Mouse (Mus musculus) cerebellum, adult 8-10 months (tissue): ENCODE data around the gene Kcnj1.

Source experiments
- DNase-seq: peaks from one replicate; pipeline ENCODE4 v3.0.0; 2022

The Kcnj1 gene

DNA sequence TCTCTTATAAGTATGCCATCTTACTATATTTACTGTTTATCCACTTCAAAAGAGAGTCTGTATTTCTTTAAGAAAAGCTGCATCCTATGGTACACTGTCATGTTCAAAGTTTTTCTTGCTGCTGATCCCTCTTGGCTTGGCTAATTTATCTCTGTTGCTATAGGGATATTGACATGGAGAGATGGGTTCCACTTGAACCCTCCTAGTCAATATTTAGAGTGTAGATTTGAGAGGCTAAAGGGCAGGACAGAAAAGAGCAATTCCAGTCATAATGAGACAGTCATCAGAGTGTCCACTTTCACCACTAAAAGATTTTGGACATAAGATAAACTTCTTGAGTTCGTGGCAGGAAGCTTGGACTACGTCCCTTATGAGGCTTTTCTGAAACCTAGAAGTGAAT lies 27.9 kb downstream of the Kcnj1 start:
- DNase-seq: no peak

DNA sequence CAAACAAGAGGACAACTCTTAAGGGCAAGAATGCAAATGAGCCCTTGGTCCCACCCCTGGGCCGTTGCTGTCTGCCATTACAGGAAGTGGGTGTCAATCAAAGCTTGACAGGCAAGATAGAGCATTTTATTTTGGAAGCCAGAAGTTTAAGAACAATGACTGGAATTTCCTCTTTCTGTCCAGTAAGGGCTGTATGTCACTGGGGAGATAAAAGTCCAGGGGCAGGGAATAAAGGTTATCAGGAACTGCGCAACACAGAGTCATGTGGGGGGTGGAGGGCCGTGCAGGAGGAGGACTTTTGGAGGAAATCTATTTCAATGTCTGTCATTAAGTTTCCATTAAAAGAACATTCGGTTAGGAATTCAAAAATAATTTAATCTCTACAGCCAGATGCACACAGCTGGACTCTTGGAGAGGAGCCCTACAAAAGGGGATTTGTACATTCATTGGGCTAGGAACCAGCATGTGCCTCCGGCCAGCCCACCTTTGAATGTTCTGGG lies 28.4 kb downstream of the Kcnj1 start:
- DNase-seq: no peak

DNA sequence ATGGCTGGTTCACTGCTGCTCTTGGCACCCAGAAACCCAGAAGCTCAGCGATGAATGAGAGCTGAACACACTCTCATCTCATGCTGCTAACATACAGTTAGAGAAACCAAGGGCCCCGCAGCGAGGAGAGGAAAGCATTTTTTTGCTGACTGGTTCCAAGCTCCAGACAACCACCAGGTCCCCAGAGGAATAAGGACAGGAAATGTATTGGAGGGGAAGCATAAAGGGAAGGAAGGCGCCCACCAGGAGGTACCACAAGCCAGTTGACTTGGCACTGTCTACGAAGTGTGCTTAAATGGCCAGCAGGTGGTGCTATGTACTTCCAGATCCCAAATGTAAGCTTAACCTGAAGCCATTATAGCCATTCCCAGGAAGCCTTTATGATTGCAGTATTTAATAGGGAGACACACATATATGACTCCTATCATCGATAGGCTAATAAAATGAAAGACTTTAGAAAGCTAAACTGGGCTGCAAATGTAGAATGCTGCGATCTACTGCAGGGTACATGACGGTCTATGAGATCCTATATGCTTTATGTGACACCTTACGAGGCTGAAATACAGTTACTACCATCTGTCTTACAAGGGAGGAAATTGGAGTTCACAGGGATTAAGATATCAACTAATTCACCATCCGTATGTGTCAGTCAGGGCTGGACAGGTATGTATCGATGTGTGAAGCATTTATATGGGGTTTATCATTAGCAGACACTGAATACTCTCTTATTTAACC lies 33.1 kb downstream of the Kcnj1 start:
- DNase-seq: peak; percentile 35

DNA sequence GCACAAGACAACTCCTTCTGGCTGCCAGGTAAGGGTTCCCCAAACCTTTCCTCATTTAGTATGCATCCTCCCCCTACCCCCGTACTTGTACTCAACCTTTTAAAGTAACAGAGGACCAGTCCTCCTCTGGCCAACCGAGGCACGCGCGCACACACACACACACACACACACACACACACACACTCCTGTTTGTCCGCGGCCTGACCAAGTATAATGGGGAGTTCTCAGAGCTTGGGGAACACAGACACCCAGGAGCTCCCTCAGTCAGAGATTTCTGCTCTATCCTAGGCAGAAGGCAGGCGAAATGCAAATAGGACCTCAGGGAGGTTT lies 36.4 kb downstream of the Kcnj1 start:
- DNase-seq: no peak

DNA sequence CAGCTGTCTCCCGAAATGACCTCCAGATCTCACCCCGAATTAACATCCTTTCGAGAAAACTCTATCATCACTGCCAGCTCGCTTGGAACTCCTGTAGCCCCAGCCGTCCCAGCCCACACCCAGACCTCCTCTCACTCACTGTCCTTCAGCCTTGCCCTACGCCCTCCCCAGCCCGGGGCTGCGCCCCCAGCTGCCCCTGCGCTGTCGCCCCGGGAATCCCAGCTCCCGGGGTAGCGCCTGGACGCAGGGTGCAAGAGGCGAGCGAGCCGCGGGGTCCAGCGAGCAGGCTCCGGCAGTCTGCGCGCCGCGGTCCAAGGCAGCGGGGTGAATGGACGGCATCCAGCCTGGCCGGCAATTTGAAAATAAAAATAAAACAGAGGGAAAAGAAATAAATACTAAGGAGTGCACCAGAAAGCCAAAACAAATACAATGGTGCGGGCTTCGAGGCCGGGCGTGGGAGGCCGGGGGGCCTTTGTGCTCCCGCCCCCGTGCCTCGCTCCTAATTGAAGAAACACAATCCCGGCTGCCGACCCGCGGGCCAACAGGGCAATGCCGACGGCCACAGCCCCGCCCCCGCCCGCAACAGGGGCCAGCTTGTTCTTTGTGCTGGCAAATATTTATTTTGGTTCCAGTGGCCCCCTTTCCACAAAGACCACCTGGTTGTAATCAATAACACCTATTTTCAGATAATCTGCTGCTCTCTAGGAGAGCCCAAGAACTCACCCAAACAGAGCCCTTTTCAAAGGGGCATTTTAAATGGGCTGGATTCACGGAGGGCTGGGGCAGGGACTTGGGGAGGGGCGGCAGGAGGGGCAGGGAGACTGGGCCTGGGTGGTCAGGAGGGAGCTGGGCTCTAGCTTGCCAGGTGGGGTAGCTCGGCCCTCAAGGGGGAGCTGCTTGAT lies 37.0 kb downstream of the Kcnj1 start:
- no peak for DNase-seq

DNA sequence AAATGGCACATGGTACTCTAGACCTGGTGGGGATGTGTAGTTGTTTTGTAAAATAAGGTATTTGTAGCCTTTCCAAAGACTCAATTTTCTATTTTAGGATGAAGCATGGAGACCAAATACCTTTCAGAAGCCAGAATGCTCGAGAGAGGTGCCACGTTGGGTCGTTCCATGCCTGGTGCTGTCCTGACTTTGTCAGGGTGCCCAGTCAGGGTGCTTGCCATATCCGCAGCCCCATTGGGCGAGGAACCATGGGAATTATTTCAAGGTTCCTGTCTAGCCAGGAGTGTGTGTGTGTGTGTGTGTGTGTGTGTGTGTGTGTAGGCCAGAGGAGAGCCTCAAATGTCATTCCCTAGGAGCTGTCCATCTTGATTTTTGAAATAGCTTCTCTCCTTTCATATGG lies 38.4 kb downstream of the Kcnj1 start:
- DNase-seq: no peak

DNA sequence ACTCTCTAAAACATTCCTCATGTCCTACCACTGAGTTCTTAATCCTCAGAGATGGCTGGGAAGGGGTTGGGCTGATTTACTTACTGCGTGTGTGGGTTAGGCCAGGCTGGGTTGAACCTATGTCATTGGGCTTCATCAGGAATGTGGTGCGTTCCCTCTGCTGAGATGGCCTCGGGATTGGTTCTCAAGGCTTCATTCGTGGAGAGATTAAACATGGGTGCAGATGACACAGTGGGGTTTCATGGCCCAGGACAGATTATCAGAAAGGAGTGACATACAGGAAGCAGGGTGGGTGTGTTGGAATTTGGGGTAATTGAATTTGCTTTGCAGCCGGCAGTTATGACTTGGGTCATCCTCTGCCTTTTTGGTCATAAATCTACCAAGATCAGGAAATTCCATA lies 39.2 kb downstream of the Kcnj1 start:
- no peak for DNase-seq

DNA sequence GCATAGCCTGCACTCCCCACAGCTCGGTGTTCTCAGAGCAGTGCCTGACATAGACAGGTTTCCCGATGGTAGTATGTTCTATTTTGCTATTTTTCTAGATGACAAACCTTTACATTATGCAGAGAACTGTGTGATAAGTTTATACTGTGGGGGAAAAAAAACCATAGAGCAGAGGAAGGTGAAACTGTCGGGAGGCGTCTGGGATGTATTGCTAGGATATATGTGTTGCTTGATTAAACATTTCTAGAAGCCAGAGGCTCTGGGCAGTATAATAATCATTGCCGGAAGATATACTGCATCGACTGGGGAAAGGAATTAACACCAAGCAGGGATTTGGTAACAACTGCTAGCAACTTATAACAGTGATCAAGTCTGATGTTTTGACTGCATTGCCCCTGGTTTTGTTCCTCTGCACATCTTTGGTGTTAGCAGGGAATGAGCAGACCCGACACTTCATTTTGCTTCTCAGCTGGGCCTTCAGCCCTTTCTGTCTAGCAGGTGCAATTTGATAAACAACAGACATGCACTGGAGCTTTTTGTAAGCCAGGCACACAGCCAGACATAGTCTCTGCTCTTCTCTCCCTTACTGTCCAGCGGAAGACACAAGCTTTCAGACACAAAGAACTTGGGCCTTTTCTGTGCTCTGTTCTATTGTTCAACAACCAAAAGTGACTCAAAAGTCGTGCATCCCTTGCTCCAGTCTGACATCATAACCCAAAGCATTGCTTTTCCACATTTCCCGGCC lies 40.7 kb downstream of the Kcnj1 start:
- no peak for DNase-seq

DNA sequence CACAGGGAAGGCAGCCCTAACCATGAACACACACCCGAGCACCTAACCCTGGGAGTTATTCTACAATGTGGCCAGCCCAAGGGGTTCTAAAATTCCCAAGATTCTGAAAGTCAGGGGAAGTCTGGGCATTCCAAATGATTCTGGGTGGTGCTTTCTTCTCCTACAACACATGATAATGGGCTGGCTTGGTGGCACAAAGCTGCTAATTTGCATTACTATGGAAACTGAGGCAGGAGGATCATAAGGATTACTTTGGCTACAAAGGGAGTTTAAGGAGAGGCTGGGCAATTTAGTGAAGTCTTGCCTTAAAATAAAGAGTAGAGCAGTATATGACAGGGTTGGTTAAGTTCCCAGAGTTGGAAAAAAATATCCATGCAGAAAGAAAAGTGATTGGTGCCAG lies 42.7 kb downstream of the Kcnj1 start:
- no peak for DNase-seq

DNA sequence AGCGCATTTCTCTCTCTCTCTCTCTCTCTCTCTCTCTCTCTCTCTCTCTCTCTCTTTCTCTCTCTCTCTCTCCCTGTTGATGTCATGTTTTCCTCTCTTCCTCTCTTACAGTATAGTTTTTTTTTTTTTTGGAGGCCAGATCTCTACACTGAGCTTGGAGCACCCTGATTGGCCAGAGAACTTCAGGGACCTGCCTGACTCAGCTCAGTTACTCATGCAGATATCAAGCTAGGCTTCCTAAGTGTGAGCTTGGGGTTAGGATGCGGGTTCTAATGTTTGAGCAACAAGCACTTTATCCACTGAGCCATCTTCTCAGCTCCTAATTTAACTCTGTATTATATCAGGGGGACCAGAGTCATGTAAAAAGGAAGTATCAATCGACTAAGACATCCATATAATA lies 43.7 kb downstream of the Kcnj1 start:
- DNase-seq: no peak

DNA sequence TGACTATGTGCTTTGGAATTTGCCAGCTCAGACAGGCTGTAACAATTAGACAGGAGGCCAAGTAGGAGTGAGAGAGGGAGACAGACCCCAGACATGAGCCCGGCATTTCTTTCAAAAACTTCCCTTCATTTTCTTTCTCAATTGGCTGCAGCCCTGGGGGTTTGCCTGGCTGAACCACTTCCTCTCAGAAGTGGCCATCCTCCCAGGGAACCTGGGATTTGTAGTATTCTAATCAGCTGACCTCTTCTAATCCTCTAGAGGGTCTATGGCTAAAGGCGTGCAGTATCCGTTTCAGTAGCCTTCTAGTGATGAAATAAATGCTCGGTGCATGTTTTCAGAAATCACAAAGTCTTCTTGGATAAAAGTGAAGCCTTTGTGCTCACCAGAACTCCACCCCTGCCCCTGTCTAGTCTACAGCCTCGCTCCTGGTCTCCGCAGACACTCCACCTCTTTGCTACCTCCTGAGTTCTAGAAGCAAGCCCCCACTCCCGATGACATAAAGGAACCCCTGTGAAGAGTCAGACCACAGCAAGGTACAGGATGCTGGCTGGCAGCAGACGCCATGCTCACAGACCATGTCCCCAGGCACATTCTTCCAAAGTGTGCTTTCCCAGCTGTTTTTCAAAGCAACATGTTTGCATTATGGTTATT lies 45.3 kb downstream of the Kcnj1 start:
- no peak for DNase-seq

DNA sequence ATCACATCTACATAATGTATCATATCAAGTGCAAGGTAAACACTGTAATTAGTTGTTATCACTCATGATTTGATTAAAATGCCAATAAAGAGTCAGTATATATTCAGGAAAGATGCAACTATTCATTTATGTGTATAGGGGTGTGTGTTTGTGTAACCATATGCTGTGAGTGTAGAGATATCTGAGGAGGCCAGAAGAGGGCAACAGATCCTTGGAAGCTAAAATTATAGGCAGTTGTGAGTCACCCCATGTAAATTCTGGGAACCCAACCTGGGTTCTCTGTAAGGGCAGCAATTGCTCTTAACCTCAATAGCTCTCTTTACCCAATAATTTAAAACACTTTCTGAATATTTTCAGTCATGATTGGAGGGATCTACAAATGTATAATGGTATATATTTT lies 48.4 kb downstream of the Kcnj1 start:
- DNase-seq: no peak

DNA sequence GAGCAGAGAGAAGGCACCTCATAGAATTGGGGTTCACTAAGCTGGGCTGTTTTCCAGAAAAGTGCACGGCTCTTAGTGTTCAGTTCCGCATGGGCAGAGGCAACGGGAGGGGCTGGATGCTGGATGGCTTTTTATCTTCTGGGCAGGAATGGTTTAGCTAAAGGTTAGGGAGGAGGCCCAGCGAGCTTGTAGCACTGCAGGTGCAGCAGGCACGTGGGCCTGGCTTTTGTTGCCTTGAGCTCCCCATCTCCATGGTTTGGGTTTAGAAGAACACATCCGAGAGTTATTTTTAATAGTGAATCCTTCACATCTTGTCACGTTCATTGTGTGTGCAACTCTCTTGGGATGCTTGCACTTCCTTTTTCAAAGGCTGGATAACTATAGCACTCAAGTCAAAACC lies 53.0 kb downstream of the Kcnj1 start:
- DNase-seq: no peak

DNA sequence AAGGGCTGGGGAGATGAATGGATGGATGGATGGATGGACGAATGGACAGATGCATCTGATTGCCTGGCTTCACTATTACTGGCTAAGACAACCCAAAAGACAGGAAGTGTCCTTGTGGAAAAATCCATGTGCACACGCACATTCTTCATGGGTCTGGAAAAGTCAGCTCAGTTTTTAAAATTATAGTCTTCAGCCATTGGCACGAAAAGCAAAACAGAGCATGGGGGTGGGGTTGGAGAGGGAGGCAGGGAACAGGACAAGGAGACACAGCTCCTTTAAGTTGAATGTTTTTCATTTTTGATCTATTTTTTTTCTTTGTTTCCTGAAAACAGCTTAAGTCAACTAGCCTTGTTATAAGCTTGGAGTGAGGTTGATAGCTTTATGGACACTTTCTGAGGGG lies 58.8 kb downstream of the Kcnj1 start:
- DNase-seq: no peak

DNA sequence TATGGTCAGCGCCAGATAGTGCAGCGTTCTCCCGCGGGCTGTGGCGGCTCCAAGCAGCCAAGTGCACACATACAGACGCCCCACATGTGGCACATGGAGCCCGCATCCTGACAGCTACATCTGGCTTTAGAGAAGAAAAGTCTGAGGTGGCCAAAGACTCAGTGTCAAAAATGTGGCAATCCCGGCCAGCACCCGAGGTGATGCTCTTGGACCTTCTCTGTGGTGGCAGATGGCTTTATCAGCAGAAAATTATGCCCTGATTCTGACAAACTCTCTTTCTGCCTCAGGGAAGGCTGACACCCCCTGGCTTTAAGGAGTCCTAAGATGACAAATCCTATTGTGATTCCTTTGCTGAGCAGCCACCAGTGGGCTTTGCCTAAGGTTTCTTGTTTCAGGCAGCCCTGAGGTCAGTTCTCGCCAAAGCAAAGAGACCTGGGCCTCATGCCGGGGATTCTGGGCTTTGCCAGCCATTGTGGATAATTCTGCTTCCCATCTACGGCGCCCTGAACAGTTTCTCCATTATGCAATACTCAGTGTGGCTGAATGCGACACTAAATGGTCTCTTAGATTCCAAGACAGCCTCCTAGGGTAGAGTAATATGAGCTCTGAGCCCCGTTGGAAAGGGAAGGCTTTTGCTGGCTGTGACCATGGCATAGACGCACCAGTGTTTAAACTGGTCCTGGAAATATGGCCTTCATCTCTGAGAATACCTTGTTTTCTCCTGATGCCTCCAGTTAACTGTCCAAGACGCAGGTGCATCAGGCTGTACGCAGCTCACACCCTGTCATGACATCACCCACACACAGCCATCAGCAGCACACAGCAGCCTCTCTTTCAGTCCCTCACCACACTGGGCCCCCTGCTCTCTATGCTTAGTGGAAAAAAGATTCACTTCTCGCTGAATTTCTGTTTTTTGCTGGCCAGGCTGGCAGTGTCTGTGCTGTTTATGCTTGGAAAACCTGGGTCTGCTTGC lies 62.2 kb downstream of the Kcnj1 start:
- no peak for DNase-seq

DNA sequence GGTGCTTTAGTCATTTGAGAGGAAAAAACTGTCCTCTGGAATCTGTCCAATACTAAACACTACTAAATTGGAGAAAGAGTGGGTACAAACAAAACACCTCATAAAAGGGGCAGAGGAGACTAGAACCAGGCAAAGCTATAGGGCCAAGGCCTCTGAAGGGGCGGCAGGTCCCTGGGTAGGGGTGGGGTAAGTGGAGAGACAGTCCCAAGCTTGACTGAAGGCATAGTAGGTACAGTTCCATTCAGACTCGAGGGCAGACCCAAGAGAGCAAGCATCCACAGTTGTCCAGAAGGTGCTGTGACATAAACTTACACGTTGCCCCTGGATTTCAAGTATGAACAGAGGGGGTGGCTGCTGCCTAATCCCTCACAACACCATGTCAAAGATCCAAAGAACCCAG lies 70.8 kb downstream of the Kcnj1 start:
- DNase-seq: no peak

DNA sequence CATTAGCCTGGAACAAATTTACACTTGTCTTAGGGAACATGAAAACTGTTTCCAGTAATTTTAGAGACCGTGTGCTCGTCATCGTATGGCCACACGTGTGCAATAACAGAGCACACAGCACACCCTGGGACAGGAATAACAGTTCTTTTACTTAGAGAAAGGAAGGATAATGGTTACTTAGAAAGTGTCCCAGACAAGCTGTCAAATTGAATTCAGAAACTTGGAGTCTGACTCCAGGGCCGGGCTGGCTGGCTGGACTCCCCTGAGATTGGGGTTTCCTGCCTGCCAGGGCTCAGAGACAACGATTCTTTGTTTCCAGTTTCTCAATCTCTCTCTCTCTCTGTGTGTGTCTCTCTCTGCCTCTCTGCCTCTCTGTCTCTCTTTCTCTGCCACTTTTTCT lies 71.5 kb downstream of the Kcnj1 start:
- no peak for DNase-seq

DNA sequence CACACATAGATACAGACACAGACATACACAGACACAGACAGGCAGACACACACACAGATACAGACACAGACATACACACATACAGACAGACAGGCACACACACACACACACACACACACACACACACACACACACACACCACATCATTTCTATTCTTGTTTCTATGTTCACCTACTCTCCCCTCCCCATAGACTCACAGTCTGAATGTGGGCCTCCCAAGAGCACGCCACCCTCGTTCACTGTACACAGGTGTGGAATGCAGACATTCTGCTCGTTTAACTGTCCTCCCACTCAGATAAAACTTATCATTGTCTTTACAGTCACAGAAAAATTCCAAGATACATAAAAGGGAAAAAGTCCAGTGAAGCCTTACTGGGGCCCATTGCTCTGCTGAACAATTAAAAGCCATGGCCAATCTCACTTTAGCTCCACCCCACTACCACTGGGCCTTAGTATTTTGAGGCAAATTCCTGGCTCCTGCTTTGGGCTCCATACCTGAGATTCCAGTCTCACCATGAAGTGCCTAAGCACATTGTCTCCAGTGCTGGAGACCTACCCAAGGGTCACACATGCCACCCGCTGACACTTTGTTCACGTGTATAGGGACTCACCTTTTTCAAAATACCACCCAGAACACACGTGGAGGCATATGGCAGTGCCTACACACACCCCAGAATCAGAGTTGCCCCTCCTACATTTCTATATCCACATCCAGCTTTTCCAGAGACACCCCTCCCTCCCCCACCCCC lies 72.3 kb downstream of the Kcnj1 start:
- DNase-seq: no peak

DNA sequence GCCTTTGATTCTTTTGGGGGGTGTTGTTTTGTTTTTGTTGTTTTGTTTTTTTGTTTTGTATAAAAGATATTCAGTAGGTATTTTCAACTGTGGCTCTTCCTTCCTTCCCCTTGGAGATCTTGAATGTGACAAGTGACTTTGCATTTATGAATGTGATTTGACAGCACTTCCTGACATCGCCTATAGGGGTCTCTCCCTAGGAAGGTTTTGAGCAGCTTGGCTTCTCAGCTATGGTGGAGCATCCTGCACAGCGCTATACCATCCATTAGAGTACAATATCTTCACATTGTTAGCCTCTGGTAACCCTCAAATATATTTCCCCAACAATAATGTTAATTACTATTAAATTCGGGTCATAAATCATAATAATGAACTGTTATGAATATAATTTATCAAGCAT lies 73.5 kb downstream of the Kcnj1 start:
- no peak for DNase-seq

DNA sequence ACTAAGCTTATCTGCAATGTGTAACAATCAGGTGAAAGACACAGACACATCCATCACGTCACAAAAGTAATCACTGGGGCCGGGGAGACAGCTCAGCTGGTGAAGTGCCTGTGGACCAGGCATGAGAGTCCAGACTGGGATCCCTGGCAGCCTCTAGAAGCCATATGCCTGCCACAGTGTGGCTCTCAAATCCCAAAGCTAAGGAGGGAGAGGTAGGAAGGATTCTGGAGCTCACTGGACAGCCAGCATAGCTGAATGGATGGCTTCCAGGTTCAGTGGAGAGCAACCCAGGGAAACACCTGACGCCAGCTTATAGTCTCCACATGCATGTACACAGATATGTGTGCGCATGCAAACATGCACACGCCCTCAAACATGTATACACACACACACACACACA lies 76.5 kb downstream of the Kcnj1 start:
- DNase-seq: no peak
